Mouse (Mus musculus): ENCODE data around the gene Slc16a4. TPM values are rescaled to one million over a fixed set of nuclear protein-coding genes. Genes with fewer than 3 reads are reported as not detected.

Gene Slc16a4
- polyA plus RNA-seq, 1 experiment from 2014 or later: 4.5 TPM

DNA sequence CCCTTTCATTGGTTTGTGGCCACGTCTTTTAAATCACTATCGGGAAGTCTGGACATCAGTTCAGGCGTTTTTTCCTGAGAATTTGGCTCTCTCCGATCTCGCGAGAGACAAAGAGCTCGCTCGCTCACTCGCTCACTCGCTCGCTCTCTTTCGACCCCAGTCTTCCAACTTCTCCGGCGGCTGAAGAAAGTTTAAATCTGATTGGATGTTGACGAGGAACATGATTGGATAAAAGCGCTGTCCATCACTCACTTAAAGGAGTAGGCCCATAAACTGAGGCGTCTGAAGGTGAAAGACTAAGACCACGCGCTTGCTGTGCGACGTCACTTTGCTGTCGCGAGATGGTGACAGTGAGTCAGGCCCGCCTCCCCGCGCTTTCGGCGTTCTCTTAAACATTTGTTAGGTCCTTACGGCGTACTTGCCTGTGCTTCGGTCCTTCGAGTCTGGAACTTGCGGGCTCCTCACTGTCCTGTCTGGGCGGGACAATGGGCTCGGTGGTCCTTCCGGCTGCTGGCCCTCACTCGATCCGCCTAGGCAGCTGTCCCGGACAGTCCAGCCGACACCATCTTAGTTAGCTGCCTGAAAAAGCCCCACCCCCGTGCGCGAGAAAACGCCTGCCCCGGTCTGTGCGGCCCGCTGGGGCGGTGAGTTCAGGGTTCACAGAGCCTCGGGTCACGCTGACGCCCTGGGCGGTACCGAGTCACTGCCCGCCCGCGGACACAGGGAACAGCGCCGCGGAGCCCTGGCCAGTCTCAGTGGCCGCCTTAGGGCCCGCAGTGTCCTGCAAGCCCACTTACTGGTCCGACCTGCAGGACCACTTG lies 42.6 kb downstream of the Slc16a4 start, which contains the start of gene Rbm15:
Rbm15 (minus strand) TSS at position 293 of the 821 bp plus-strand sequence.
- ATAC-seq (ENCODE audit: insufficient number of reproducible peaks, low FRiP score, low TSS enrichment, low read depth): peak; percentile 94
- H3K9me3 ChIP-seq (ENCODE audit: control insufficient read depth, low read length): no peaks in the 10 kb centered on the region
- peak within 1 kb of the TSS; percentile 88 for H3K4me3 ChIP-seq (ENCODE audit: low read depth, low read length)
- under 1% methylated on average over 62 of the region's 62 CpGs for WGBS
- DNase-seq (ENCODE audit: low spot score): peak; percentile 96
- peak within 1 kb of the TSS; percentile 87 for H3K4me2 ChIP-seq (ENCODE audit: low read depth, severe bottlenecking)
- H3K36me3 ChIP-seq (ENCODE audit: control insufficient read depth, insufficient read depth, low read length): peaks cover 11% of the 10 kb centered on the region; the same call in 1 of the 2 replicates
- H3K4me1 ChIP-seq (ENCODE audit: control insufficient read depth, insufficient read depth, low read length): peaks cover 17% of the 10 kb centered on the region
- H3K9ac ChIP-seq (ENCODE audit: low read length): peak within 1 kb of the TSS; percentile 93
- H3K27me3 ChIP-seq (ENCODE audit: control insufficient read depth, insufficient read depth, low read length): no peaks in the 10 kb centered on the region
- H3K27ac ChIP-seq (replicated peaks; ENCODE audit: low read depth, low read length): peak within 1 kb of the TSS; percentile 97

DNA sequence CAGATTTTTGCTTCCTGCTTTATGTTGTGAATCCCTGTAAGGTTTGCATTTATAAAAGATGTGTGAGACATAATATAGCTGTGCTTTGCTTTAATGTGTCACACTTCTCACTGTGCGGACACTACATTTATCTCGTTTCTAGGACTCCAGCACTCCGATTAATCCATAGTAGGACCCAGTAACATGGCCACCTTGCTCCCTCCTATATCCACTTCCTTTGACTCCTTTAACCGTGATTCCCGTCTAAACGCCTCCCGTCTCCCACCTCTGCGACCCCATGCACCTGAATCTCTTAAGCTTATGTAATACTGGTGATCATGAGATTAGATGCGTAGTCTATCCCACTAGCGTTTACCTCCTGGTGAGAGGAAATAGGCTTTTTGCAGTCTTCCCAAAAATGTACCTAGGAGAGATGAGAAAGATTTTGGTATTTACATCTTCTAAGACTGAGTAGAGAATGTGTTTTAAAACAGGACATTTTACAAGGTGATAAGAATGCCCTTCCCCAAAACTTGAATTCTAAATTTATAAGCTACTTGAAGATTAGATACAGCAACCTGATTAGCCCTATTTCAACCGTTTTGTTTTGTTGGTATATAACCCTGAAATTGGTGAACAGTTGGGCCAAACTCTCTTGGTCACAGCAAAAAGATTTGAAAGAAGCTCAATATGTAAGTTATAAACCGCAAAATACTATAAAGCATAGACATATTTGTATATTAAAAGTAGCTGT lies 43.3 kb downstream of the Slc16a4 start:
- Histone ChIP-seq H3K4me3 (ENCODE audit: low read depth, low read length) (peak overlapping the region; percentile 88), H3K36me3 (ENCODE audit: control insufficient read depth, insufficient read depth, low read length) (peaks cover 11% of the 10 kb centered on the region; the same call in 1 of the 2 replicates), H3K27me3 (ENCODE audit: control insufficient read depth, insufficient read depth, low read length) (no peaks in the 10 kb centered on the region), H3K27ac (replicated peaks; ENCODE audit: low read depth, low read length) (peak overlapping the region; percentile 97), H3K4me2 (ENCODE audit: low read depth, severe bottlenecking) (peak overlapping the region; percentile 56), H3K9me3 (ENCODE audit: control insufficient read depth, low read length) (no peaks in the 10 kb centered on the region), H3K4me1 (ENCODE audit: control insufficient read depth, insufficient read depth, low read length) (peaks cover 17% of the 10 kb centered on the region), H3K9ac (ENCODE audit: low read length) (peak overlapping the region; percentile 93)
- WGBS: 11% methylated on average over 12 of the region's 12 CpGs
- DNase-seq (ENCODE audit: low spot score) (no peak), ATAC-seq (ENCODE audit: insufficient number of reproducible peaks, low FRiP score, low TSS enrichment, low read depth) (no peak)

DNA sequence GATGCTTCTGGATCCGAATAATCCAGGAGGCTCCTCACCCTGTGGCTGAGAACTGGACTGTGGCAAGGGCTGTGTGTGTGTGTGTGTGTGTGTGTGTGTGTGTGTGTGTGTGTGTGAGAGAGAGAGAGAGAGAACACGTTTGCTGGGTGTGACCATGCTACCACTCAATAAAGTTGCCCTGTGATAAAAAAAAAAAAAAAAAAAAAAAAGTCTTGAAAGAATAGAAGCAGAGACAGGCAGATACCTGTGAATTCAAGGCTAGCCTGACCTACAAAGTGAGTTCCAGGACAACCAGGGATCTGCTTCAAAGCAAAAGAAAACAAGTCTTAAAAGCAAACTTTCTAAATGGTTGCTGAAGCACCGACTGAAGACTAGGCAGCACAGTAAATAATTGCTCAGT lies 52.9 kb downstream of the Slc16a4 start:
- Histone ChIP-seq H3K27ac (replicated peaks; ENCODE audit: low read depth, low read length) (no peak overlapping the region), H3K4me2 (ENCODE audit: low read depth, severe bottlenecking) (no peak overlapping the region), H3K9me3 (ENCODE audit: control insufficient read depth, low read length) (no peaks in the 10 kb centered on the region), H3K4me3 (ENCODE audit: low read depth, low read length) (no peak overlapping the region), H3K9ac (ENCODE audit: low read length) (no peak overlapping the region), H3K36me3 (ENCODE audit: control insufficient read depth, insufficient read depth, low read length) (no peaks in the 10 kb centered on the region), H3K27me3 (ENCODE audit: control insufficient read depth, insufficient read depth, low read length) (no peaks in the 10 kb centered on the region), H3K4me1 (ENCODE audit: control insufficient read depth, insufficient read depth, low read length) (no peaks in the 10 kb centered on the region)
- 48% methylated on average over 3 of the region's 3 CpGs for WGBS
- DNase-seq (ENCODE audit: low spot score): no peak
- no peak for ATAC-seq (ENCODE audit: insufficient number of reproducible peaks, low FRiP score, low TSS enrichment, low read depth)

DNA sequence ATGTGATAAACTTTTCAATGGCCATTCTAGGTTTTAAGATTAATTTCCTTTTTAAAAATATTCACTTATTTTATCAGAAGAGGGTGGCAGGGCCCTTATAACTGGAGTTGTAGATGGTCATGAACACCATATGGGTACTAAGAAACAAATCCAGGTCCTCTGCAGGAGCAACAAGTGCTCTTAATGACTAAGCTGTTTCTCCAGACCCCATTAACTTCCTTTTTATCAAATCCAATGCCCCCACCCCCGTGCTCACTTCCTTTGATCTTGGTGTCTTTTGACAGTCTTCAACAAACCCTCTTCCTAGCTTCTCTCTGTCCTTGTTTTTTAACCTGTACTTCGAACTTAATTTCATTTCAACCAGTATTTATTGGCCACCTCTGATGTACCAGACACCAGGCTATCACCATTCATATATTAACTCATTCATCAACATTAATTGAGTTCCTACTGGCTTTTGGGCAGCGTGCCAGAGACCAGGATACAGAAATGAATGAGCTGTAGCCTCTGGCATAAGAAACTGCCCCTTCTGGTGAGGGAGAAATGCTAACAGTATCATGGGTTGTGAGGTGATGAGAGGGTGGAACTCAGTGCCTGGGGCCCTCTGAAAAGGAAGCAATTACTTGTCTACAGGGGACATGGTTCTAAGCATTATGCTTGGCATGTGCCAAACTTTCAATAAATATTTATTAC lies 54.1 kb downstream of the Slc16a4 start:
- Histone ChIP-seq H3K9ac (ENCODE audit: low read length) (no peak overlapping the region), H3K36me3 (ENCODE audit: control insufficient read depth, insufficient read depth, low read length) (no peaks in the 10 kb centered on the region), H3K4me2 (ENCODE audit: low read depth, severe bottlenecking) (no peak overlapping the region), H3K4me3 (ENCODE audit: low read depth, low read length) (no peak overlapping the region), H3K27me3 (ENCODE audit: control insufficient read depth, insufficient read depth, low read length) (no peaks in the 10 kb centered on the region), H3K27ac (replicated peaks; ENCODE audit: low read depth, low read length) (no peak overlapping the region), H3K4me1 (ENCODE audit: control insufficient read depth, insufficient read depth, low read length) (no peaks in the 10 kb centered on the region), H3K9me3 (ENCODE audit: control insufficient read depth, low read length) (no peaks in the 10 kb centered on the region)
- WGBS: 13% methylated on average over 3 of the region's 3 CpGs
- no peak for ATAC-seq (ENCODE audit: insufficient number of reproducible peaks, low FRiP score, low TSS enrichment, low read depth)
- no peak for DNase-seq (ENCODE audit: low spot score)

DNA sequence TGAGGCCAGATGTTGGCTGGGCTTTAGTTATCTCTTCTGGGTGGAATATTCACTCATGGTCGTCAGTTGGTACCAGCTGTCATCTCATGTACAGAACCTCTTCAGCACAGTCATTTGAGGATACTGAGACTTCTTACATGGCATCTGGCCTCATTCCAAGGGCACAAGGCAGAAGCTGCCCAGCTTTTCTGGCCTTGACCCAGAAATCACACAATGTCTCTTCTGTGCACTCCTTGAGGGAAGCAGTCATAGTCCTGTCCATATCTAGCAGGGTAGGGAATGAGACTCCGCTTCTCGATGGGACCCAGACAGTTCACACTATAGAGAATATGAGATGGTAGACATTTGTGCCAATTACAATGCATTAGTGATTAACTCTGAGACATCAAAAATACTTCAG lies 58.0 kb downstream of the Slc16a4 start:
- no peaks in the 10 kb centered on the region for H3K27me3 ChIP-seq (ENCODE audit: control insufficient read depth, insufficient read depth, low read length)
- no peak for ATAC-seq (ENCODE audit: insufficient number of reproducible peaks, low FRiP score, low TSS enrichment, low read depth)
- no peak overlapping the region for H3K4me2 ChIP-seq (ENCODE audit: low read depth, severe bottlenecking)
- H3K4me3 ChIP-seq (ENCODE audit: low read depth, low read length): no peak overlapping the region
- H3K36me3 ChIP-seq (ENCODE audit: control insufficient read depth, insufficient read depth, low read length): no peaks in the 10 kb centered on the region
- DNase-seq (ENCODE audit: low spot score): no peak
- no peaks in the 10 kb centered on the region for H3K4me1 ChIP-seq (ENCODE audit: control insufficient read depth, insufficient read depth, low read length)
- no peaks in the 10 kb centered on the region for H3K9me3 ChIP-seq (ENCODE audit: control insufficient read depth, low read length)
- no peak overlapping the region for H3K27ac ChIP-seq (replicated peaks; ENCODE audit: low read depth, low read length)
- 82% methylated on average over 3 of the region's 3 CpGs for WGBS
- H3K9ac ChIP-seq (ENCODE audit: low read length): no peak overlapping the region

DNA sequence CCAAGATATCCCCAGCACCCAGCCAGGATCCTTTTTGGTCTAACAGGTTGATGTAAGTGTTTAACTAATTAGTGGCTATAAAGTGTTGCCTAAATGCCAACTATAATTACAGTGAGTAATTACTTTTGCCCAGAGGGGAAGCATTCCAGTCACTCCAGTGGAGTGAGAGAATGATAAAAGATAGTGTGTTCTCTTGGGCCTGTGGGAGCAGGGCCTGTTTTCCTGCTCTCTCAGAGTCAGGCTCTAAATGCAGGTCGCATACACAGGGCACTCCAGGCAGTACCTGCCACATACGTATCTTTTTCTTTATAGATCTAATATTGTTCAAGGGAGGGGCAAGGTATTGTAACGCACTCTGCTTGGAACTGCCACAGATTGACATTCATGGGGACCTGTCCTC lies 60.7 kb downstream of the Slc16a4 start:
- no peaks in the 10 kb centered on the region for H3K36me3 ChIP-seq (ENCODE audit: control insufficient read depth, insufficient read depth, low read length)
- H3K4me2 ChIP-seq (ENCODE audit: low read depth, severe bottlenecking): no peak overlapping the region
- H3K27me3 ChIP-seq (ENCODE audit: control insufficient read depth, insufficient read depth, low read length): no peaks in the 10 kb centered on the region
- H3K4me1 ChIP-seq (ENCODE audit: control insufficient read depth, insufficient read depth, low read length): no peaks in the 10 kb centered on the region
- no peak overlapping the region for H3K4me3 ChIP-seq (ENCODE audit: low read depth, low read length)
- H3K9me3 ChIP-seq (ENCODE audit: control insufficient read depth, low read length): no peaks in the 10 kb centered on the region
- 56% methylated on average over 3 of the region's 3 CpGs for WGBS
- ATAC-seq (ENCODE audit: insufficient number of reproducible peaks, low FRiP score, low TSS enrichment, low read depth) (no peak), DNase-seq (ENCODE audit: low spot score) (no peak)
- H3K27ac ChIP-seq (replicated peaks; ENCODE audit: low read depth, low read length): no peak overlapping the region
- no peak overlapping the region for H3K9ac ChIP-seq (ENCODE audit: low read length)

DNA sequence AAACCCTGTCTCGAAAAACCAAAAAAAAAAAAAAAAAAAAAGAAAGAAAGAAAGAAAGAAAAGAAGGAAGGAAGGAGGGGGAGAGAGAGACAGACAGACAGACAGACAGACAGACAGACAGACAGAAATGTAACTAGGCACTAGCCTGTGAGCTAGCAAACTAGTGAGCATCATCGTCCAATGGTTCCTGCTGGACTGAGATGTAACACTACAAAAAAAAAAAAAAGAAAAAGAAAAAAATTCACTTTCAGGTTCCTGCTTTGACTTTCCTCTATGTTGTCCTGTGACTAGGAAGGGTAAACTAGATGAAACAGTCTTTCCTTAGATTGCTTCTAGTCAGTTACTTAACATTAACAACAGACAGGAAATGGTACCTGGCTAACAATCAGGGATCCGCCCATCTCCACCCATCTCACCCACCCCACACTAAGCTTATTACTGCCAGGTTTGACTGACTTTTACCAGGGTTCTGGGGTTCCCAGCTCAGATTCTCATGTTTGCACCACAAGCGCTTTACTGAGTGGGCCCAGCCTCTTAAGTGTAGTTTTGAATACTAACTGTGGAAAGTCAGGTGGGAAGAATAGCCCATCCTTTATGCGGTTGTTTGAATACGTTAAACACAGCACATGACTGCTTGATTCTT lies 64.7 kb downstream of the Slc16a4 start:
- no peak overlapping the region for H3K9ac ChIP-seq (ENCODE audit: low read length)
- H3K9me3 ChIP-seq (ENCODE audit: control insufficient read depth, low read length): no peaks in the 10 kb centered on the region
- WGBS: 87% methylated on average over 6 of the region's 6 CpGs
- no peak for DNase-seq (ENCODE audit: low spot score)
- no peak overlapping the region for H3K27ac ChIP-seq (replicated peaks; ENCODE audit: low read depth, low read length)
- no peak for ATAC-seq (ENCODE audit: insufficient number of reproducible peaks, low FRiP score, low TSS enrichment, low read depth)
- H3K4me2 ChIP-seq (ENCODE audit: low read depth, severe bottlenecking): no peak overlapping the region
- no peaks in the 10 kb centered on the region for H3K27me3 ChIP-seq (ENCODE audit: control insufficient read depth, insufficient read depth, low read length)
- no peaks in the 10 kb centered on the region for H3K36me3 ChIP-seq (ENCODE audit: control insufficient read depth, insufficient read depth, low read length)
- no peak overlapping the region for H3K4me3 ChIP-seq (ENCODE audit: low read depth, low read length)
- peaks cover 6% of the 10 kb centered on the region; the same call in 1 of the 2 replicates for H3K4me1 ChIP-seq (ENCODE audit: control insufficient read depth, insufficient read depth, low read length)

DNA sequence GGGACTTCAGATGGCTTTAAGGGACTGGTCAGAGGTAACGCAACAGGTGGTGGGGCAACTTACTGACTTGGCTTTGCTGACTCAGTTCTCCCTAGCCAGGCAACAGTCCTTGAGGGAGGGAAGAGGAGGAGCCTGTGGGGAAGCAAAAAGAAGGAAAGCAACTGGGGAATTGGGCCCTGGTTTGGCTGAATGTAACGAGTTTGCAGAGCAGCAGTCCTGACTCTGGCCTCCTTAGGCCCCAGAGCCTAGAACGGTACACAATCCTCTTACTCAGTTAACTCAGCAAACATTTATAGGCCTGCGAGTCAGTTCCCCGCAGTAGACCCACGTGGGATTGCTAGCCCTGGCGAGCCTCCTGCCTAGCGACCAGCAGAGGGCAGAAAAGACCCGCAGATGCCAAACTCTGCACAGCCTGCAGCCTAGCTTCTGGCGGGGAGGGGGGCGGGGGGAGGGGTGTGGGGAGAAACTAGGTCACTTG lies 66.0 kb downstream of the Slc16a4 start:
- no peak overlapping the region for H3K9ac ChIP-seq (ENCODE audit: low read length)
- H3K27me3 ChIP-seq (ENCODE audit: control insufficient read depth, insufficient read depth, low read length): no peaks in the 10 kb centered on the region
- H3K4me1 ChIP-seq (ENCODE audit: control insufficient read depth, insufficient read depth, low read length): peaks cover 13% of the 10 kb centered on the region
- ATAC-seq (ENCODE audit: insufficient number of reproducible peaks, low FRiP score, low TSS enrichment, low read depth) (peak; percentile 88), DNase-seq (ENCODE audit: low spot score) (peak; percentile 83)
- WGBS: 0% methylated on average over 11 of the region's 11 CpGs
- H3K4me3 ChIP-seq (ENCODE audit: low read depth, low read length): no peak overlapping the region
- no peaks in the 10 kb centered on the region for H3K36me3 ChIP-seq (ENCODE audit: control insufficient read depth, insufficient read depth, low read length)
- H3K9me3 ChIP-seq (ENCODE audit: control insufficient read depth, low read length): no peaks in the 10 kb centered on the region
- H3K27ac ChIP-seq (replicated peaks; ENCODE audit: low read depth, low read length): no peak overlapping the region
- H3K4me2 ChIP-seq (ENCODE audit: low read depth, severe bottlenecking): peak overlapping the region; percentile 3; the same call in 1 of the 2 replicates

Measured in limb, embryonic 11.5 days (tissue).